Mouse (Mus musculus) neural tube, embryonic 15.5 days (tissue): ENCODE results near the gene Coq4. TPM values are rescaled to one million over a fixed set of nuclear protein-coding genes. Genes with fewer than 3 reads are reported as not detected.

Source experiments
- ATAC-seq: fragments of 200-750 bp; cut with Nextera tagmentation; 2 replicates; pipeline ENCODE4 v1.8.0; 2017; ENCODE audit warnings: mild to moderate bottlenecking, moderate TSS enrichment, moderate library complexity; ENCODE audit not compliant: low FRiP score
- H3K27ac ChIP-seq: fragments of 300-500 bp; sonication (generic); replicated peaks from 2 replicates; pipeline ENCODE4 v1.5.1; 2015; ENCODE audit warnings: mild to moderate bottlenecking, inconsistent platforms
- H3K27me3 ChIP-seq: fragments of 300-500 bp; sonication (generic); replicated peaks from 2 replicates; pipeline ENCODE4 v1.6.1; 2015; ENCODE audit warnings: inconsistent platforms
- H3K36me3 ChIP-seq: fragments of 300-500 bp; sonication (generic); 2 replicates; pipeline ENCODE4 v1.6.1; 2015; ENCODE audit warnings: inconsistent platforms
- H3K4me1 ChIP-seq: fragments of 300-500 bp; sonication (generic); 2 replicates; pipeline ENCODE4 v1.6.1; 2015; ENCODE audit warnings: inconsistent platforms
- H3K4me2 ChIP-seq: fragments of 300-500 bp; sonication (generic); 2 replicates; pipeline ENCODE4 v1.6.1; 2015; ENCODE audit warnings: inconsistent platforms, mild to moderate bottlenecking, moderate library complexity
- H3K4me3 ChIP-seq: fragments of 300-500 bp; sonication (generic); replicated peaks from 2 replicates; pipeline ENCODE4 v1.5.1; 2015; ENCODE audit warnings: mild to moderate bottlenecking, inconsistent platforms
- H3K9ac ChIP-seq: fragments of 300-500 bp; sonication (generic); replicated peaks from 2 replicates; pipeline ENCODE4 v1.6.1; 2015; ENCODE audit warnings: mild to moderate bottlenecking, inconsistent platforms
- H3K9me3 ChIP-seq: fragments of 300-500 bp; sonication (generic); replicated peaks from 2 replicates; pipeline ENCODE4 v1.6.1; 2016; ENCODE audit warnings: inconsistent platforms
- WGBS: fragments of 180-500 bp; shearing (Covaris S2); methylation state at CpG from one replicate; pipeline ENCODE4 v1.1.7; 2015; ENCODE audit warnings: mixed read lengths; 5-methylcytosine and 5-hydroxymethylcytosine counted together
- polyA plus RNA-seq: library from polyadenylated mRNA; unstranded; fragments of >200 nt; fragmentation: Nextera tagmentation; extraction: Ambion mirVana; gene quantifications from 2 replicates; pipeline ENCODE4 v1.2.1, GENCODE M21; 2015

The Coq4 gene
- 41.2 and 44.7 TPM in 2 replicates for polyA plus RNA-seq

- peaks cover 54% of the 10 kb centered on the region for H3K36me3 ChIP-seq
- 1% methylated on average over 31 of the region's 31 CpGs for WGBS
- peaks cover 28% of the 10 kb centered on the region for H3K4me1 ChIP-seq
- peak within 1 kb of the TSS; percentile 81 for H3K9ac ChIP-seq
- no peaks in the 10 kb centered on the region for H3K27me3 ChIP-seq
- peak within 1 kb of the TSS; percentile 80 for H3K27ac ChIP-seq
- peak within 1 kb of the TSS; percentile 75 for H3K4me2 ChIP-seq
- peak within 1 kb of the TSS; percentile 76 for H3K4me3 ChIP-seq
- peak; percentile 91 for ATAC-seq
- H3K9me3 ChIP-seq: no peaks in the 10 kb centered on the region
Observed at GRCm38 (mm10) chr2:29787104-29787917, at the start of gene Coq4. Gene Coq4, plus strand, starts transcription at chr2:29787493.

- peaks cover 61% of the 10 kb centered on the region for H3K36me3 ChIP-seq
- H3K27me3 ChIP-seq: no peaks in the 10 kb centered on the region
- no peak overlapping the region for H3K4me2 ChIP-seq
- ATAC-seq: no peak
- H3K27ac ChIP-seq: no peak overlapping the region
- no peak overlapping the region for H3K4me3 ChIP-seq
- WGBS: 75% methylated on average over 4 of the region's 4 CpGs
- no peaks in the 10 kb centered on the region for H3K9me3 ChIP-seq
- no peak overlapping the region for H3K9ac ChIP-seq
- no peaks in the 10 kb centered on the region for H3K4me1 ChIP-seq
Observed at GRCm38 (mm10) chr2:29738799-29739198, 48.5 kb upstream of the Coq4 start.

- Histone ChIP-seq H3K36me3 (peaks cover 56% of the 10 kb centered on the region), H3K27ac (no peak overlapping the region), H3K4me3 (no peak overlapping the region), H3K4me1 (no peaks in the 10 kb centered on the region), H3K9me3 (no peaks in the 10 kb centered on the region), H3K4me2 (no peak overlapping the region), H3K27me3 (no peaks in the 10 kb centered on the region), H3K9ac (no peak overlapping the region)
- 82% methylated on average over 5 of the region's 5 CpGs for WGBS
- no peak for ATAC-seq
Observed at GRCm38 (mm10) chr2:29739368-29739767, 47.9 kb upstream of the Coq4 start.

- H3K27ac ChIP-seq: no peak overlapping the region
- H3K4me1 ChIP-seq: no peaks in the 10 kb centered on the region
- H3K9ac ChIP-seq: no peak overlapping the region
- 92% methylated on average over 6 of the region's 6 CpGs for WGBS
- no peaks in the 10 kb centered on the region for H3K9me3 ChIP-seq
- H3K4me2 ChIP-seq: no peak overlapping the region
- H3K36me3 ChIP-seq: peaks cover 39% of the 10 kb centered on the region
- H3K4me3 ChIP-seq: no peak overlapping the region
- ATAC-seq: no peak
- peaks cover 5% of the 10 kb centered on the region; the same call in 1 of the 2 replicates for H3K27me3 ChIP-seq
Observed at GRCm38 (mm10) chr2:29741207-29741606, 46.1 kb upstream of the Coq4 start.

- Histone ChIP-seq H3K4me3 (no peak overlapping the region), H3K9me3 (no peaks in the 10 kb centered on the region), H3K27ac (no peak overlapping the region), H3K4me2 (no peak overlapping the region), H3K9ac (no peak overlapping the region), H3K4me1 (peaks cover 7% of the 10 kb centered on the region), H3K27me3 (peaks cover 22% of the 10 kb centered on the region), H3K36me3 (peaks cover 13% of the 10 kb centered on the region)
- 87% methylated on average over 6 of the region's 6 CpGs for WGBS
- ATAC-seq: no peak
Observed at GRCm38 (mm10) chr2:29744256-29744655, 43.0 kb upstream of the Coq4 start.

- ATAC-seq: no peak
- peak overlapping the region; percentile 53 for H3K9ac ChIP-seq
- peaks cover 16% of the 10 kb centered on the region for H3K4me1 ChIP-seq
- H3K27me3 ChIP-seq: peaks cover 45% of the 10 kb centered on the region
- H3K27ac ChIP-seq: no peak overlapping the region
- H3K4me3 ChIP-seq: peak overlapping the region; percentile 46
- peak overlapping the region; percentile 86 for H3K4me2 ChIP-seq
- no peaks in the 10 kb centered on the region for H3K9me3 ChIP-seq
- WGBS: 2% methylated on average over 50 of the region's 50 CpGs
- no peaks in the 10 kb centered on the region for H3K36me3 ChIP-seq
Observed at GRCm38 (mm10) chr2:29747188-29747782, 40.0 kb upstream of the Coq4 start.

- no peak for ATAC-seq
- Histone ChIP-seq H3K4me1 (peaks cover 16% of the 10 kb centered on the region), H3K27me3 (peaks cover 51% of the 10 kb centered on the region), H3K27ac (no peak overlapping the region), H3K36me3 (no peaks in the 10 kb centered on the region), H3K4me3 (peak overlapping the region; percentile 46; the same call in 1 of the 2 replicates), H3K9ac (no peak overlapping the region), H3K4me2 (peak overlapping the region; percentile 86; the same call in 1 of the 2 replicates), H3K9me3 (no peaks in the 10 kb centered on the region)
- WGBS: 54% methylated on average over 5 of the region's 5 CpGs
Observed at GRCm38 (mm10) chr2:29747852-29748251, 39.4 kb upstream of the Coq4 start.

- 90% methylated on average over 4 of the region's 4 CpGs for WGBS
- no peak overlapping the region for H3K9ac ChIP-seq
- H3K36me3 ChIP-seq: no peaks in the 10 kb centered on the region
- H3K9me3 ChIP-seq: no peaks in the 10 kb centered on the region
- no peak overlapping the region for H3K27ac ChIP-seq
- no peak overlapping the region for H3K4me2 ChIP-seq
- no peak overlapping the region for H3K4me3 ChIP-seq
- H3K27me3 ChIP-seq: peaks cover 54% of the 10 kb centered on the region
- peaks cover 16% of the 10 kb centered on the region for H3K4me1 ChIP-seq
- ATAC-seq: no peak
Observed at GRCm38 (mm10) chr2:29748499-29748898, 38.8 kb upstream of the Coq4 start.

GRCm38 (mm10) chr2:29751497-29751896 is 35.8 kb upstream of the Coq4 start, which contains the start of gene Gm13420:
Gene Gm13420, minus strand, starts transcription at chr2:29751685.
- Histone ChIP-seq H3K27me3 (peaks cover 47% of the 10 kb centered on the region), H3K36me3 (no peaks in the 10 kb centered on the region), H3K4me2 (peak within 1 kb of the TSS; percentile 44), H3K27ac (no peak within 1 kb of the TSS), H3K4me3 (peak within 1 kb of the TSS; percentile 19; the same call in 1 of the 2 replicates), H3K9ac (no peak within 1 kb of the TSS), H3K4me1 (peaks cover 16% of the 10 kb centered on the region), H3K9me3 (no peaks in the 10 kb centered on the region)
- ATAC-seq: no peak
- WGBS: 5% methylated on average over 28 of the region's 28 CpGs

- H3K9me3 ChIP-seq: no peaks in the 10 kb centered on the region
- H3K4me1 ChIP-seq: peaks cover 11% of the 10 kb centered on the region
- ATAC-seq: no peak
- no peak overlapping the region for H3K9ac ChIP-seq
- no peak overlapping the region for H3K4me3 ChIP-seq
- H3K36me3 ChIP-seq: no peaks in the 10 kb centered on the region
- no peak overlapping the region for H3K27ac ChIP-seq
- H3K27me3 ChIP-seq: peaks cover 39% of the 10 kb centered on the region
- no peak overlapping the region for H3K4me2 ChIP-seq
- 93% methylated on average over 5 of the region's 5 CpGs for WGBS
Observed at GRCm38 (mm10) chr2:29752397-29752796, 34.9 kb upstream of the Coq4 start.

GRCm38 (mm10) chr2:29755693-29756092 is 31.6 kb upstream of the Coq4 start:
- H3K27me3 ChIP-seq: peaks cover 25% of the 10 kb centered on the region
- no peak overlapping the region for H3K4me2 ChIP-seq
- ATAC-seq: no peak
- H3K9ac ChIP-seq: no peak overlapping the region
- H3K36me3 ChIP-seq: no peaks in the 10 kb centered on the region
- no peak overlapping the region for H3K27ac ChIP-seq
- no peaks in the 10 kb centered on the region for H3K9me3 ChIP-seq
- H3K4me1 ChIP-seq: peaks cover 9% of the 10 kb centered on the region
- no peak overlapping the region for H3K4me3 ChIP-seq

- Histone ChIP-seq H3K27ac (no peak overlapping the region), H3K9me3 (no peaks in the 10 kb centered on the region), H3K36me3 (no peaks in the 10 kb centered on the region), H3K4me3 (no peak overlapping the region), H3K9ac (no peak overlapping the region), H3K4me2 (no peak overlapping the region), H3K27me3 (no peaks in the 10 kb centered on the region), H3K4me1 (no peaks in the 10 kb centered on the region)
- no peak for ATAC-seq
- 0% methylated on average over 1 of the region's 1 CpGs for WGBS
Observed at GRCm38 (mm10) chr2:29764831-29765230, 22.5 kb upstream of the Coq4 start.
